Mouse (Mus musculus): ENCODE data around the gene Tmem165.

DNA sequence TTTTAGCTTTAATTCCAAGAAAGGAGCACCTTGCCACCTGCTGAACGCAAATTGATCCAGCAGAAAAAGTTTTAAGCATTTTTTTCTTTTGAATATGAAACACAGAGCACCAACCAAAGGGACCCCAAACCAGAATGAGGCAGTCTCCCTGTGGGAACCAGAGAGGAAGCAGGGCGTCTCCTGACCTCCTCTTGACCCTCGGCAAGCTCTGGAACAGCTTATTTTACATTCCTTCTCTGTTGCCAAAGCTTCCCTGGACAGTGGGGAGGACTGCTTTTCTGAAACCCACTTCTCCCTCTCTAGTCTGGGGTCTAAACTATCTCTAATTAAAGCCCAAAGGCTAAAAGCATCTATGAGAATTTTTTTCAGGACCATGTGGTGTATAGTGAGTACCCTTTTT, 7.3 kb upstream of the Tmem165 start:
- TF ChIP-seq CTCF (IDR thresholded peaks at IDR 0.05; ENCODE audit: borderline replicate concordance, control insufficient read depth, extremely low read depth, insufficient read depth, low read length, poor library complexity) (no peak), POLR2A (IDR thresholded peaks at IDR 0.05; ENCODE audit: control insufficient read depth, extremely low read depth, insufficient read depth, low read length, poor library complexity) (no peak)
